Mouse (Mus musculus): ENCODE results near the gene Cry1.

The Cry1 gene

DNA sequence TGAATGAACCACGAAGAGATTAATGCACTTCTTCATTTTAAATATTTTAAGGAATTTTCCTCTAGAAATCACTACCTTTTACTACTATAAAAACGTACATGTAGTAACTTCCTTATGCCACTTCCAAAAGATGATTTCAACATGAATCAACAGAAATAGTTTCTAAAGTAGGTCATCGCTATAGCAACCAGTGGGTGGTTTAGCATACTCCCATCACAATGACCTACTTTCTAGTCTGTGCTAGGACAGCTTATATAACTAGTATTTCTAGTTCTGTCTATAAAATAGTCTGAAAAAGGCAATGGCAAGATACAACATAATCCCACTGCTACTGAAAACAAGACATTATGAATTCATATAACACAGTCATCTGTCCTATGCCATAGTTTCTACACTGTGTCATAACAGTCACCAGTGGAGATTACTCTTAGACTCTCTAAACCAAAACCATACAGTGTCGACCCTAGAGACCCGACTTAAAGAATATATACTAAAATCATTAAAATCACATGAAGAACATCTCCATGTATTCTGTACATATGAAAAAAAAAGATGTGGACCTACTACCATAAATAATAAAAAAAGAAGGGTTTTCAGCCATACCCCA is 23.0 kb downstream of the Cry1 start:
- DNase-seq (ENCODE audit: low spot score) = peak; percentile 9

GRCm38 (mm10) chr10:85159989-85160619 is 24.8 kb downstream of the Cry1 start:
- no peak for DNase-seq (ENCODE audit: low spot score)

DNA sequence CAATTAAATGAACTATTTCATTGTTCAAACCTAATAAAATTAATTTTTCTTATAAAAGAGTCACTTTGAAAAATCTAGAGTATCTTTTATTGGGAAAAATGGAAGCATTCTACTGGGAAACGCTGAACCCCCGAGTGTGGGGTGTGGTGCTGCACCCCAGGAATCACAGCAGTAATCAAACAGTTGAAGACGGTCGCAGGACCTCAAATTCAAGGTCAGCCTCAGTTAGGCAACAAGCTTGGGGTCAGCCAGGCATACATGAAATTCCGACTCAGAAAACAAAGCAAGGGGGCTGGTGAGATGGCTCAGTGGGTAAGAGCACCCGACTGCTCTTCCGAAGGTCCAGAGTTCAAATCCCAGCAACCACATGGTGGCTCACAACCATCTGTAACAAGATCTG is 27.4 kb downstream of the Cry1 start:
- no peak for DNase-seq (ENCODE audit: low spot score)

DNA sequence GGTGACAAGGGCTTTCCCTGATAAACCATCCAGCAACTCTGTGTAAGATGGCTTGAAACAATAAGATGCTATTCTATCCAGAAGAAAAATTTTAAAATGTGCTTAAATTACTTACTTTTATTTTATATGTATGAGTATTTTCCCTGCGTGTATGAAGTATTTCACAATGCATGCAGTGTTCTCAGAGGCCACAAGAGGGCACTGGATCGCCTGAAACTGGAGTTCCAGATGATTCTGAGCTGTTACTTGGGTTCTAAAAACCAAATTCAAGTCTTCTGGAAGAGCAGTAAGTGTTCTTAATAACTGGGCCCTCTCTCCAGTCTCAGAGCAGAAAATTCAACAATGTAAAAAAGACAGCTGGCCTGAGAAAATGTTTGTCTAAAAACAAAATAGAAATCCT is 30.7 kb downstream of the Cry1 start:
- DNase-seq (ENCODE audit: low spot score) = peak; percentile 54

DNA sequence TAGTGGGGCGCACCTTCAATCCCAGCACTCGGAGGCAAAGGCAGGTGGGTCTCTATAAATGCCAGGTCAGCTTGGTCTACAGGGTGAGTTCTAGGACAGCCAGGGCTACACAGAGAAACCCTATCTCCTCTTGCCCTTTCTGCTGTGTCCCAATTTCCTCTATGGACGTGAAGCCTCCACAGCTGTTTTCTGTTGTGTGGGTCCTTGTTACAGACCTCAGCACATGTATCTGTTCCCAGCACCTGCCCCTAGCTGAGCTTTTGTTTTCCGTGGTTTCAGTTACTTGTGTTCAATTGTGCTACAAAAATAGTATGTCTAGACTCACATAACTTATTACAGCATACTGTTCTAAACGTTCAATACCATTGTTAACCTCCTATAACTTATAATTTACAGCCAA is 35.6 kb downstream of the Cry1 start:
- DNase-seq (ENCODE audit: low spot score) = no peak

DNA sequence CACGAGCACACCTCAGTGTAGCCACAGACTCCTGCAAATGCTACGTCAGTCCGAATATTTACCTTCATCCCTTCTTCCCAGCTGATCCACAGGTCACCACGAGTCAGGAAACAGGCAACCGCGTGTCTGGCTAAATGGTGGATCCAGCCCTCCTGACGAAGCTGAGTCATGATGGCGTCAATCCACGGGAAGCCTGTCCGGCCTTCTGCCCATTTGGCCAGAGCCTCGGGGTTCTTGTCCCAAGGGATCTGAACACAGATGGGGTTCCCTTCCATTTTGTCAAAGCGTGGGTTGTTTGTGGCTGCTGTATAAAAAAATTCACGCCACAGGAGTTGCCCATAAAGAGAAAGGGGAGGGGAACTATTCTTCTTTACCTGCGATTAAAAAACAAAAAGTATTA is 38.6 kb downstream of the Cry1 start:
- no peak for DNase-seq (ENCODE audit: low spot score)

DNA sequence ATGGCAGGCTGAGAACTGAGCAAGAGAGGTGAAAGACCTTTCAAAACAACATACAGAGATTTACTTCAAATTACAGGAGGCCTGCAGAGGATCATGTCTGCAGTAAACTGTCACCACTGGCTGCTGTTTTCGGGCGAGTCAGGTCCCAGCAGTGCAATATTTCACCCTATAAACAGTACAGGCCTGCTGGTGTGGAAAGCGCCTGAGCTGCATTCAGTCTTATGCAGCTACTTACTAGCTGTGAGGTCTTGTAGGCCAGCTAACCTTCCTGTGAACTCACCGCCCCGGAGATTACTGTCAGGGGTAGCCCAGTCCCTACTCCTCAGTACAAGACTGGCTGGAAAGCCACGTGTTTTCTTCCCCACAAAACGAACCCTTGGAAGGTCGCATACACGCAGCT is 43.4 kb downstream of the Cry1 start:
- DNase-seq (ENCODE audit: low spot score) = no peak

DNA sequence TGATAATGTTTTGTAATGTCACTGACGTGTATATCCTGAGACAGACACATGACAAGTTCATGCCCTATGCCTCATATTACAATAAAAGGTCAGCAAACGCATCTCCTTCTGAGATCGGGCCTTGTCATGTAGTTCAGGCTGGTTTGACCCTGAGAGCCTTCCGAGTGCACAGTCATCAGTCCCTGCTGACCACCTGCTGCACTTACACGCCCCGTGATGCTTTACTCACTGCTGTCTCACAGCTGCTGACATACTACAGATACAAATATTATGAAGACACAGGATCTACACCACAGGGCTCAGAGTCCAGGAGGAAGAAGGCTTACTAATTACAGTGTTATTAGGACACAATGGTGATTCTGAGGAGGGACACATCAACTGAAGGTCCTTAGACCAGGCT is 48.3 kb downstream of the Cry1 start:
- DNase-seq (ENCODE audit: low spot score) = no peak

GRCm38 (mm10) chr10:85128453-85128852 is 56.4 kb downstream of the Cry1 start:
- no peak for DNase-seq (ENCODE audit: low spot score)

DNA sequence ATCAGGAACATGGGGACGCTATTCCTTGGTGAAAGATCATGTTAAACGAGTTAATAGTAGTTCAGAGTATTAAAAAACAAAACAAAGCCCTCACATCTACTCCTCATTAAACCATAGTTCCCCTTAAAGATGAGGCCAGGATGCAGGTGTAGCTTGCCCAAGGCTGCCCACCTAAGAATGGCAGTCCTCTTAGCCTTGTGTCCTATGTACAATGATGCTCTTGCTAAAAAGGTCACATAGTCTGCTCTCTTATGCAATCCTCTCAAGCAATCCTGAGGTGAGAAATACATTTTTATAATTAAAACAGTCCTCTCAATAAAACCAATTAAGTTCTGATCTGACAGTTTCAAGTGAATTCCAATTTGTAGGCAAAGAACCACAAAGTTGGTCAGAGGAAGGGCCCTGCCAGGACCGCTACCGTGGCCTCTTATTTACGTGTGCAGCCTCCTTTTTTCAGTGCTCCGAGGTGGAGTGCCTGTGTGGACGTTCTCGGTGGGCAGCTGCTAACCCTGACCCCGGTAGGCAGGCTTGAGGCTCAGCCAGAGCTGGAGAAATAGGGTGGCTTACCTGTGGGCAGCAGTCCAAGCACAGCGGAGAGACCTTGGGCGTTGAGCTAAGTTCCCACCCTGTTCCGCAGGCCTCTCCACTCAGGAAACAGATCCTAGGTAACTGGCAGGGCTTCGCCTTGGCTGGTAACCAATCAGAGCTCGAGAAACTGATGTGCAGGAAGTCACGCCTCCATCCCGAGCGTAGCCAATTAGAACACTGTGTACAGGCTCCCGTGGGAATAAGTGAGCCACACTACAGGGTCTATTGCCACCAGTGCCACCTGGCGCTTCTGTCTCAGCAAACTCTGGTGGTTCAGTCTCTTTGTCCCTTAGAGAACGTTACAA is 57.2 kb downstream of the Cry1 start, which contains the start of gene Mterf2:
TSS of gene Mterf2 (minus strand) at position 633 of the 893 bp plus-strand sequence.
- DNase-seq (ENCODE audit: low spot score) = peak; percentile 97

- no peak for DNase-seq (ENCODE audit: low spot score)
Observed at GRCm38 (mm10) chr10:85125184-85125583, 59.7 kb downstream of the Cry1 start.

- no peak for DNase-seq (ENCODE audit: low spot score)
Observed at GRCm38 (mm10) chr10:85114409-85114808, 70.5 kb downstream of the Cry1 start.

DNA sequence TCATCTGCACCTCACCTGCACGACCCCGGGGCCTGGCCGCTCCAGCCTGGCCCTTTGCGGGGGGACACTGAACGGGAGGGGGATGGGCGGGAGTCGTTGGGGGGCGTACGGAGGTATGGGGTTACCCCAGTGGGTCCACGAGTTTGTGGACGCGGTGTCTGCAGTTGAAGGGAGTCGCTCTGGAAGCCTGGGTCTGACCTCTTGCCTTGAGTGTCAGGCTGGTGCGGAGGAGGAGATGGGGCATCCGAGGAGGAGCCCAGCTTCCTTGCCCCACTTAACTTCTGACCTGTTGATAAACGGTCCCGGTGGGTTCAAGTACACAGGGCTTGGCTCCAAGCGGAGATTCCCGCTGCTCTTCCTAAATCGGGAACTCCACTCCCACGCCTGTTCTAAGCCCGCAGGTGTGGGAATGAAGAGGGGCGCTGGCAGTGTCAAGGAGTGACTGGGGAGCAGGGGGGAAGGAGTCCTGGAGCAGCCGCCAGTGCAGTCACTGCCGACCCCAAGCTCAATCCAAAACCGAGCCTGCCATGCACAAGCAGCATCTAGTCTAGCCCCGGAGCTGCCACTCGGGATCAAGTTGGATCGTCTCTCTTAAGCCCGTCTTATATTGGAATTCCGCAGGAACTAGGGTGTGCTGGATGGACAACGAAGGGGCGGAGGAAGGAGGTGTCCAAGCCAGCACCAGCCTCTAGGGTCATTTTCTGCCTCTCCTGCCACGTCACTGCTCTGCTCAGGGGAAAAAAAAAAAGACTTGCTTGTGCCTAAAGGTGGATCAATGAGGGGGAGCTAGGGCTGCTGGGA is 81.6 kb downstream of the Cry1 start:
- no peak for DNase-seq (ENCODE audit: low spot score)

DNA sequence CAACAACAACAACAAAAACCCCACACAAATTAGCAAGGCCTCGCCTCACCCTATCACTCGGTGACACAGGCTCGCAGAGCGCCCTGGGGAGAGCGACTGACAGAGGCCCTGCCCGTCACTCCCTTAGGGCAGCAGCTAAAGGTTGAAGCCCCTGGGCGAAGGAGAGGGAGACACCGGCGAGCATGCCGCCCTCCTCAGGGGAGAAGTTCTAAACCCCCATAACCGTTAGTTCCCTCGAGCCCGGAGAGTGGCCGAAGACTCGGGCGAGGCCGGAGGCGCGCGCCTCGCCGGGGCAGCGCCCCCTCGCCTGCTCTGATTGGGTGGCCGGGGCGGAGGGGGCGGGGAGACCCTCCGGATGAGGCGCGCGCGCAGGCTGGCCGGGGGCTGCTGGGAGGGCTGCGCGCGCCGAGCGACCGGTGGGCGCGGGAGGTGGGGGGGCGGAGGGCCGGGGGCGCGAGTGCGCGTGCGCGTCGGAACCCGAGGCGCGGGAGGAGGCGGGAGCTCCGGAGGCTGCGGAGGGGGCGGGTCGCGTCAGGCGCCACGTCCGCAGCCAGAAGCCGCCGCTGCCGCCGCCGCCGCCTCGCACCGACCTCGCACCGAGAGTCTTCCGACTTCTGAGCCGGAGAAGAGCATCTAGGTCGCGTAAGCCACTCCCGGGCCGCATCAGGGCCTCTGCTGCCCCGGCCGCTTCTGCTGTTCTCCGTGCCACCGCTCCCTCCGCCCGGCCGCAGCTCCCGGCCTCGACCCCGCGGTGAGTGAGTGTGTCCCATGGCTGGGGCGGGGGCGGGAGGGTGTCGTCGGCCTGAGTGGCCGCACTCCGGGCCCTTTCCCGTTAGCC is 82.4 kb downstream of the Cry1 start, which contains the start of the genes Fhl4 and Tmem263:
TSS of gene Fhl4 (minus strand) at position 249 of the 838 bp plus-strand sequence.
TSS of gene Tmem263 (plus strand) at position 381 of the 838 bp plus-strand sequence.
- peak; percentile 75 for DNase-seq (ENCODE audit: low spot score)

DNA sequence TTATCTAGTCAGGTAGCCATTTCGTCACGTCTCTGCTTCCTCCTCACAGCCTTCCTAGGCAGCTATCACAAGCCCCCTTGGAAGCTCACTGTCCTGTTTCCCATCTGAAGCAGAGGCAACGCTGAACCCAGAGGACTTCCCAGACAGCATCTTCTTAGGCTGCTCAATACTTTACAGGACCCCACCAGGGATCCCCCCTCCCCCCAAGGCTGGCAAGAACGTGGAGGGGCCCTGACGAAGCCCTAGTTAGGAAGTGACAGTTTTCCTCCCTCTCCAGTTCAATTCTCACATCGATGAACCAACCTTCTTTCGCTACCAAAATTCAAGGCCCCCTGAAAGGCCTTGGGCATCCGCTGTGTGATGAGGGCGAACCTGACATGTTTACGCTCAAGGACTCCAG is 83.0 kb downstream of the Cry1 start:
- DNase-seq (ENCODE audit: low spot score) = no peak
